Mouse (Mus musculus): ENCODE data around the gene Rnf32. TPM values are rescaled to one million over a fixed set of nuclear protein-coding genes. Genes with fewer than 3 reads are reported as not detected.
A peak's percentile ranks its signal among the peaks of the same experiment; 100 is the strongest.

The Rnf32 gene
- total RNA-seq, 2 experiments from 2014 or later: 15.0 to 20.7 TPM

- intact Hi-C loops (cut with DNase I): no loop called here
- no peak for DNase-seq (ENCODE audit: low spot score in 2 of 2)
These were observed 55.7 kb downstream of the Rnf32 start for GRCm38 (mm10) chr5:29251496-29251873.

- intact Hi-C loops (cut with DNase I): no loop called here
- peak in 1 of 2 experiments; percentile 51 for DNase-seq (ENCODE audit: low spot score in 2 of 2)
These were observed 58.1 kb downstream of the Rnf32 start for GRCm38 (mm10) chr5:29253876-29254275.

DNA sequence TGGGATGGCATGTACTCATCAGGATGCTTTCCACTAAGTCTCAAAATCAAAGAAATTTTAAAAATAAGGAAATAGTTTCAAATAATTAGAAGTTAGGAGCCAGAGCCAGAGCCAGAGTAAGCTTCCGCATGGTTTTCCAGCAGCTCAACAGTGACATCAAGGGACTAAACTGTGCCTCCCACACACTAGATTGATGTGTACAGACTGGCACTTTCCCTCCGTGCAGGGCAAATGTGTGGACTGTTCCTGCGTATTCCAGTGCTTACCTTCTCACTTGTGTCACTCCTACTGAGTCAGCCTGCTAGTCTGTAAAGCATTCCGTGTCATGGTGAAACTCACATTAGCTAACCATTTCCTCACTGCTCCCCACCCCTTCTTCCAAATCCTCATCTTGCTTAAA is 75.1 kb downstream of the Rnf32 start:
- no peak for DNase-seq (ENCODE audit: low spot score in 2 of 2)

GRCm38 (mm10) chr5:29273426-29273825 is 77.6 kb downstream of the Rnf32 start:
- intact Hi-C loops (cut with DNase I): loop anchor here (5.0 to 10.0 kb wide), 2 partner anchors 239 to 821 kb away; no protein-coding TSS in a partner anchor

More for the DNA sequence above, 75.1 kb downstream of the Rnf32 start:
- intact Hi-C loops (cut with DNase I): loop anchor here (5.0 to 10.0 kb wide), 2 partner anchors 236 to 819 kb away; no protein-coding TSS in a partner anchor

DNA sequence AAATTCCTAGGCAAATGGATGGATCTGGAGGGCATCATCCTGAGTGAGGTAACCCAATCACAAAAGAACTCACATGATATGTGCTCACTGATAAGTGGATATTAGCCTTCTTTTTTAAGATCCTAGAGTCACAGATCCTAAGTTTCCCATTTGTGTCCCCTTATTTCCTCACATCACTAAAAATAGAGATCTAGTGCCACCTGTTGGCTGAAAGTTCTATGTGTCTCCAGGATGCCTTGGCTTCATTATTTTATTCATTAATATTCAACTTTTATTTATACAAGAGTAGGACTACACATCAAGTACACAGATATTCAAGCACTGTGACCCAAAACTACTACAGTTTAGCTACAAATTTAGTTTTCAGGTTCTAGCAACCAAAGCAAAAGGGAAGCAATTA is 79.0 kb downstream of the Rnf32 start:
- intact Hi-C loops (cut with DNase I): loop anchor here (5.0 to 10.0 kb wide), 2 partner anchors 240 to 822 kb away; no protein-coding TSS in a partner anchor

More at GRCm38 (mm10) chr5:29273426-29273825, 77.6 kb downstream of the Rnf32 start:
- DNase-seq (ENCODE audit: low spot score in 2 of 2): no peak

More for the DNA sequence above, 79.0 kb downstream of the Rnf32 start:
- no peak for DNase-seq (ENCODE audit: low spot score in 2 of 2)

Other genes with a start within 250 kb of the Rnf32 start
- gene Lmbr1, start 182.4 kb downstream of the Rnf32 start, total RNA-seq (2021): 10 to 100 TPM; 30.4 to 30.5 TPM
- 10 to 100 TPM; 19.2 to 24.8 TPM for gene Nom1, start 238.7 kb downstream of the Rnf32 start, total RNA-seq (2021)